Mouse (Mus musculus) spleen, postnatal 4 days (tissue): ENCODE data around the gene Cacna1c.
A peak's percentile ranks its signal among the peaks of the same experiment; 100 is the strongest.

ENCODE experiments used
- DNase-seq, 2 experiments: peaks; one replicate each; pipeline ENCODE4 v3.0.0; 2022; ENCODE audit warnings: low spot score in 2 of 2

Cacna1c gene

GRCm38 (mm10) chr6:118852131-118852530 is 344.1 kb downstream of the Cacna1c start:
- DNase-seq, result no peak

GRCm38 (mm10) chr6:118851086-118851485 is 345.1 kb downstream of the Cacna1c start:
- DNase-seq, result no peak

- no peak for DNase-seq
These were observed 347.6 kb downstream of the Cacna1c start for GRCm38 (mm10) chr6:118848640-118849039.

- no peak for DNase-seq
These were observed 348.5 kb downstream of the Cacna1c start for GRCm38 (mm10) chr6:118847751-118848150.

GRCm38 (mm10) chr6:118845829-118846228 is 350.4 kb downstream of the Cacna1c start:
- DNase-seq, result peak in 1 of 2 experiments; percentile 25

GRCm38 (mm10) chr6:118845180-118845579 is 351.0 kb downstream of the Cacna1c start:
- no peak for DNase-seq

GRCm38 (mm10) chr6:118843566-118843965 is 352.7 kb downstream of the Cacna1c start:
- no peak for DNase-seq

GRCm38 (mm10) chr6:118841892-118842291 is 354.3 kb downstream of the Cacna1c start:
- DNase-seq, result no peak

GRCm38 (mm10) chr6:118838919-118839915 is 357.0 kb downstream of the Cacna1c start:
- DNase-seq, result no peak

GRCm38 (mm10) chr6:118836693-118837092 is 359.5 kb downstream of the Cacna1c start:
- no peak for DNase-seq

- DNase-seq, result no peak
These were observed 362.2 kb downstream of the Cacna1c start for GRCm38 (mm10) chr6:118834046-118834445.

- no peak for DNase-seq
These were observed 363.2 kb downstream of the Cacna1c start for GRCm38 (mm10) chr6:118833049-118833448.

- DNase-seq, result no peak
These were observed 363.6 kb downstream of the Cacna1c start for GRCm38 (mm10) chr6:118832616-118833015.

- no peak for DNase-seq
These were observed 365.4 kb downstream of the Cacna1c start for GRCm38 (mm10) chr6:118830851-118831250.

- no peak for DNase-seq
These were observed 368.0 kb downstream of the Cacna1c start for GRCm38 (mm10) chr6:118828187-118828586.

GRCm38 (mm10) chr6:118827560-118827959 is 368.7 kb downstream of the Cacna1c start:
- no peak for DNase-seq

GRCm38 (mm10) chr6:118825400-118825871 is 370.8 kb downstream of the Cacna1c start:
- DNase-seq, result no peak

- no peak for DNase-seq
These were observed 374.7 kb downstream of the Cacna1c start for GRCm38 (mm10) chr6:118821536-118821935.

- no peak for DNase-seq
These were observed 376.6 kb downstream of the Cacna1c start for GRCm38 (mm10) chr6:118819657-118820056.

GRCm38 (mm10) chr6:118817928-118818503 is 378.2 kb downstream of the Cacna1c start:
- no peak for DNase-seq

GRCm38 (mm10) chr6:118816253-118816652 is 380.0 kb downstream of the Cacna1c start:
- DNase-seq, result no peak

GRCm38 (mm10) chr6:118812556-118812955 is 383.7 kb downstream of the Cacna1c start:
- no peak for DNase-seq

GRCm38 (mm10) chr6:118812007-118812406 is 384.2 kb downstream of the Cacna1c start:
- no peak for DNase-seq
